Mouse (Mus musculus) gastrocnemius, adult 2 months (tissue): ENCODE results near the gene Ipo7. TPM values are rescaled to one million over a fixed set of nuclear protein-coding genes. Genes with fewer than 3 reads are reported as not detected.

Experiments used
- DNase-seq: peaks from one replicate; pipeline ENCODE4 v3.0.0; 2022
- H3K27ac ChIP-seq: fragments of 200-600 bp; 2 replicates; pipeline ENCODE4 v1.8.1; 2022; ENCODE audit warnings: mild to moderate bottlenecking
- H3K4me3 ChIP-seq: fragments of 200-600 bp; 2 replicates; pipeline ENCODE4 v1.8.1; 2022; ENCODE audit warnings: mild to moderate bottlenecking, moderate library complexity
- CTCF ChIP-seq: fragments of 200-600 bp; IDR thresholded peaks from 2 replicates; pipeline ENCODE4 v1.8.1; 2022; ENCODE audit warnings: antibody characterized with exemption, mild to moderate bottlenecking, moderate library complexity
- intact Hi-C: fragments of 180-260 bp; cut with DNase I; formaldehyde crosslinking; loops from one replicate; pipeline ENCODE4 v1.15.1; 2025
- total RNA-seq, 2 experiments: library from RNA; stranded (reverse); gene quantifications; 2 replicates each; pipeline ENCODE4 v1.2.3; 2021

Gene Ipo7
- total RNA-seq, 2 experiments from 2014 or later, result 96.4 to 101 TPM

- TF ChIP-seq CTCF, result no peak
- intact Hi-C loops, result no loop called here
- Histone ChIP-seq H3K27ac (no peak overlapping the region), H3K4me3 (no peak overlapping the region)
- DNase-seq, result no peak
Observed at GRCm38 (mm10) chr7:109998388-109998787, 19.7 kb upstream of the Ipo7 start.

DNA sequence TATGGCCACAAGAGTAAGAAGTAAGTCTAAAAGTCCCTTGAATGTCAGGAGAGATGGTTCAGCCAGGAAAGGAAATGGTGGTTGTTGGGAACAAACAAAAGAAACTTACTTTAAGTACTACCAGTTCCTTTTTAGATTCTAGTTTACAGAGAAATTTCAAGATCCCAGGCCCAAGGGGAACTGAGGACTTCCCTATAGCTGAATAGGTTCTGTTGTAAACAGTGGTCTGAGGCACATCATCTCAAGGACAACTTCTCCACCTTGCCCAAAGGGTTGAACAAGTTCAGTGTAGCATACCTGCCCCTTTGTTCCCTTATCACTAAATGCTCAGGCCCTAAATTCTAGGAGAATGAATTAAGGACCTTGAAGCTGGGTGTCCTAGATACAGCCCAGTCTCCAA, 16.0 kb upstream of the Ipo7 start:
- intact Hi-C loops, result no loop called here
- H3K27ac ChIP-seq, result no peak overlapping the region
- DNase-seq, result no peak
- no peak for TF ChIP-seq CTCF
- no peak overlapping the region for H3K4me3 ChIP-seq

DNA sequence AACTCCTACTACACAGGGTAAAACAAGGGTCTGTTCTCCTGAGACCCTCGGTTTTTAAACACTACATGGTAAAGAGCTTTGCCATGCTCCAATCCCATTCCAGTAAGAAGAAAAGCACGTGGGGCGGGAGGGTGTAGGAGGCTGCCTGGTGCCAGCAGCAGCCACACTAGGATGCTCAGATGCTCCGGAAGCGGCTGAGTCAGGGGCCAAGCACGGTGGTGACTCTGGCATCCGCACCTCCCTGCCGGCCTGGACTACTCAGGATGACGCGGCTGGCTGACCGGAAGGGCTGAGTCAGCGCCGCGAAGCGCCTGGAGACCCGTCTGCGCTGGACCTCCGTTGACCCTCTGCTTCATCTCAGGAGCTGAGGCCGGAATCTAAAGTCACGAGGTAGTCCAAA, 15.1 kb upstream of the Ipo7 start:
- no peak for TF ChIP-seq CTCF
- Histone ChIP-seq H3K4me3 (peak overlapping the region; percentile 61), H3K27ac (peak overlapping the region; percentile 28; the same call in 1 of the 2 replicates)
- DNase-seq, result peak; percentile 49
- intact Hi-C loops, result no loop called here

DNA sequence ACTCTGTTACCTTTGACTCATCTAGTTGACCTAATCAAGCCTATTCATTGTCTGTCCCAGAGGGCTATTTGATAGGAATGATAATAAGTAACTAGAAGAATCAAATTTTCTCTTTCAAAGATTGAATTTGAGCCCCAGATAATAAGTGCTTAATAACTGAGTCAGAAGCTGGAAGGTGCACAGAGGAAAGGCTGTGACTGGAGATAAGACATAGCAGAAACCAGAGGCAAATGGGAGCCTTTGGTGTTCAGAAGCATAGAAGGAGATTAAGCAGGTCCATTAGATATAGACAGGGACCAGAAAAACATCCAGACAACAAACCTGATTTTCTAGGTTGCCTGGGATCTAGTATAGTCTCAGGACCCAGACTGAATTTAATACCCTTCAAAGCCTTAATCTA, 12.1 kb upstream of the Ipo7 start:
- H3K4me3 ChIP-seq, result no peak overlapping the region
- H3K27ac ChIP-seq, result no peak overlapping the region
- no peak for DNase-seq
- intact Hi-C loops, result no loop called here
- TF ChIP-seq CTCF, result no peak

DNA sequence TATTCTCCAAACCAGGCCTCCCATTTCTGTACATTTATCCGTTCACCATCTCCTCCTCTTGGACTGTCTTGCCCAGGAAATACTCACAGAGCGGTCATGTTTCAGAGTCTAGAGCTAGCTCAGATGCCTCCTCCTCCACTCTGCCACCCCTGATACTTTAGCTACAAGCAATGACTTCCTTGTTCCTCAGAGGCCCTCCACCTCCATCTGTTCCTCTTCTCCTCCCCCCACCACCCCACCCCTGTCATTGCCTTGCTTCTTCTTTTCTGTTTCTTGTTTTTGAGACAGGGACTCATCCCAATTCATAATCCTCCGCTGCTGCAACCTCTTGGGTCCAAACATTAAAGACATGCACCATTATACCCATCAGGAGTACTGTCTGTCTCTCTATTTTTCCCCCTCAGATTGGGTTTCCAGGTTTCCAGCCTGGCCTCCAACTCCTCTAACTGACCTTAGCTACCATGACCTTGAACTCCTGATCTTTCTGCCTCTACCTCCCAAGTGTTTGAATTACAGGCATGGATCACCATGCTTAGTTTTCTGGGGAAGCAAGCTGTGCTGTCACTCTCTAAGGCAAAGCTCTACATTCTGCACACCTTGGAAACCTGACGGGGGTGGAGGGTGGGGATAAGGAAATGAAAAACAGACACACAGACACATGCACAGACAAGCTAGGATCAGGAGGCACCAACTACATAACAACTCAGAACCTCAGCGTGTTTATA, 11.4 kb upstream of the Ipo7 start:
- Histone ChIP-seq H3K27ac (no peak overlapping the region), H3K4me3 (no peak overlapping the region)
- TF ChIP-seq CTCF, result no peak
- intact Hi-C loops, result no loop called here
- no peak for DNase-seq

- intact Hi-C loops, result no loop called here
- H3K27ac ChIP-seq, result no peak overlapping the region
- no peak for TF ChIP-seq CTCF
- DNase-seq, result no peak
- H3K4me3 ChIP-seq, result no peak overlapping the region
Observed at GRCm38 (mm10) chr7:110008513-110008912, 9.6 kb upstream of the Ipo7 start.

DNA sequence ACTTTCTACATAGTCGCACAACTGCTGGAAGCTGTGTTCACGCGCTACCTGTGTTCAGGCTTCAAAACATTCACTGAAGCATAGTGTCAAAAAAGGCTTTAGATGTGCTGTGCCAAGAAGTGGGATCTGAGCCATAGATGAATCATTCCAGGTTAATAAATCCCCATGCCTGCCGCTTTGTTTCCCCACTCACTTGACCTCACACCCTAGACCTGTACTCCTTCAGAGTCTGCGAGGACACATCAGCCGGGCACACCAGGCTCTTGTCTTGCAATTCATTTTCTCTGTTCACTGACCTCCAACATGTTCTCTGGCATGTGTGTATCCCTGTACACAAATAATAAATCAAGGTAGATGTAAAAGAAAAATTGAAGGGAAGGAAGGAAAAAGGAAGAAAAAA, 9.0 kb upstream of the Ipo7 start:
- intact Hi-C loops, result no loop called here
- no peak overlapping the region for H3K4me3 ChIP-seq
- H3K27ac ChIP-seq, result no peak overlapping the region
- no peak for DNase-seq
- TF ChIP-seq CTCF, result no peak

GRCm38 (mm10) chr7:110011417-110011816, 6.7 kb upstream of the Ipo7 start:
- intact Hi-C loops, result no loop called here
- no peak overlapping the region for H3K27ac ChIP-seq
- no peak for DNase-seq
- H3K4me3 ChIP-seq, result no peak overlapping the region
- no peak for TF ChIP-seq CTCF

GRCm38 (mm10) chr7:110014272-110014671, 3.8 kb upstream of the Ipo7 start:
- Histone ChIP-seq H3K4me3 (no peak overlapping the region), H3K27ac (no peak overlapping the region)
- intact Hi-C loops, result no loop called here
- no peak for TF ChIP-seq CTCF
- DNase-seq, result no peak

DNA sequence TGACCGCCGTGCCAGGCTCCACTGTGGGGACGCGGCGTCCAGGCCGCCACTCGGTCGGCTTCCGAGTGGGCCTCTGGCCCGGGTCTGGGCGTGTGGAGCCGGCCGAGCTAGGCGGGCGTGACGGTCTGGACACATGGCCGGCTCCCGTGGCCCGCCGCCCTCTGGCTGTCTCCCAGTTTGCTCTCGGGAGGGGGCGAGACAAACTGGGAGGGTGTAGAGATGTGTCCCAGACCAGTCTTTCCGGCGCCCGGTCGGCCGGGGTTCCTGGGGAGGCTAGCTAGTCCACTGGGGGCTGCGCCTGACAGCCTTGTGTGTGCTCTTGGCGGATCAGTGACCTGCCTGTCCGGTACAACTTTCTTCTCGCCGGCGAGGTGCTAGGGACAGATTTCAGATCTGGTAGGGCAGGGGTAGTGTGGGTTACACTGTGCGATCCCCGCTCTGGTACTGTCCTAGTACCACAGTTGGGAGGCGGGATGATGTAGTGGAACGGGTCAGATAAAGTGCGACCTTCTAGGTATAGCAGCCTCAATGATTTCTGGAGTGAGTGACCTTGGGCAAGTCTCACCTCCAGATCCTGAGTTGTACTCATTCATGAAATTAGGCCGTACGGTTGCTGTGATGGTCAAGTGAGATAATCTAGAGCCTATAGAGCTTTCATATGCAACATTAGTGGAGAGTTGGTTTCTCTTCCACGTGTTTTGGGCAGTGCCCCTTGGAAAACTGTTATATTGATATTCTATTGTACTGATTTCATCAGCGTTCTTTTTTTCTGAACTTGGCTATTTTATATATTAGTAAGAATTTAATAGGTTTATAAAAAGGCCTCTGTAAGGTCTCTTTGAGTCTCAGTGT, 783 bp downstream of the Ipo7 start:
- intact Hi-C loops, result loop anchor here (2.0 kb wide), 1 partner anchor 42 kb away; the partner anchor contains the start of gene Zfp143
- TF ChIP-seq CTCF, result no peak
- peak; percentile 90 for DNase-seq
- Histone ChIP-seq H3K4me3 (peak overlapping the region; percentile 80), H3K27ac (peak overlapping the region; percentile 92)

DNA sequence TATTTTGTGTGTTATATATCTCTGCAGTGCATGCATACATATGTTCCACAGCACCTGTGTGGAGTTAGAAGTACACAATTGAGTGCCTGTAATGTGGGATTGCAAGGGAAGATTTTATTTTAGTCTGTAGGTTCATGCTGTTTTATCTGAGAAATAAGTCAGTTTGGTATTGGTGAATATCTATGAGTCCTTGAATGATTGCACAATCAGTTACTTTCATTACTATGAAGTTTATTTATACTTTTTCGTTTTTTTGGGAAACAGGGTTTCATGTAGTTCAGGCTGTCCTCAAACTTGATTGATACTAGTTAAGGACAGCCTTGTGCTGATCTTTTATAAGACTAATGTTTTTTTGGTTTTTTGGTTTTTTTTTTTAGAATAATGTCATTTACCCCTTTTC, 5.5 kb downstream of the Ipo7 start:
- H3K4me3 ChIP-seq, result no peak overlapping the region
- no peak overlapping the region for H3K27ac ChIP-seq
- intact Hi-C loops, result loop anchor here (5.0 kb wide), 1 partner anchor 36 kb away; the partner anchor contains the start of gene Tmem41b
- TF ChIP-seq CTCF, result no peak
- no peak for DNase-seq

DNA sequence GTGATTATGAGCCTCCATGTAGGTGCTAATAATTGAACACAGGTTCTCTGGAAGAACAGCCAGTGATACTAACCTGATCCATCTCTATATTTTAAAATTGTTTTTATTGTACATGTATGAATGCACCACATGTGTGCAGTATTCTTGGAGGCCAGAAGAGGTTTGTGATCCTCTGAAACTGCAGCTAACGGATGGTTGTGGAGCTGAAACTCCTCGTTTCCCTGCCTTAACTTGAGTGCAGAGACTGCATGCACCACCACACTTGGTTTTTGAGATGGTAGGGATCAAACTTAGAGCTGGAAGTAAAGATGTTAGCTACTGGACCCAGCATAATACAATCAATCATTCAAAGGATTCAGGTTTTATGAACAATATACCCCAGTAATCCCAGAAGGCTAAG, 8.5 kb downstream of the Ipo7 start:
- no peak for TF ChIP-seq CTCF
- intact Hi-C loops, result no loop called here
- no peak for DNase-seq
- H3K4me3 ChIP-seq, result no peak overlapping the region
- no peak overlapping the region for H3K27ac ChIP-seq

DNA sequence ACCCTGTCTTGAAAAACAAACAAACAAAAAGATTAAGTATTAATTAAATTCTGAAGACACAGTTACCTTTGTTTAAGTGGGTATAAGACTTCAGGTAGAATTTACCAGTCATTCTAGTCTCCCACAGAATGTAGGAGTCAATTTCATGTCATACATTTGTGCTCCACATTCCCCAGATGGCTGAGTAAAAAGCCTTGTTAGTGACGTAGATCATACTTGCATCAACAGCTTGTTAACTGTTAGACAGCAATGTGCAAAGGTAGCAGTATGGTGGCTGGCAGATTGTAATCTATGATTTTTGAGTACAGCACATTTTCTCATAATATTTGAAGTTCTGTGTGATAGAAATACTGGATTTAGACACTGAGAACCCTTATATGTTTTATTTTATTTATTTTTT, 10.8 kb downstream of the Ipo7 start:
- Histone ChIP-seq H3K4me3 (no peak overlapping the region), H3K27ac (no peak overlapping the region)
- DNase-seq, result no peak
- intact Hi-C loops, result no loop called here
- TF ChIP-seq CTCF, result no peak
